Mouse (Mus musculus): ENCODE results near the gene Rdm1.

Rdm1 gene

DNA sequence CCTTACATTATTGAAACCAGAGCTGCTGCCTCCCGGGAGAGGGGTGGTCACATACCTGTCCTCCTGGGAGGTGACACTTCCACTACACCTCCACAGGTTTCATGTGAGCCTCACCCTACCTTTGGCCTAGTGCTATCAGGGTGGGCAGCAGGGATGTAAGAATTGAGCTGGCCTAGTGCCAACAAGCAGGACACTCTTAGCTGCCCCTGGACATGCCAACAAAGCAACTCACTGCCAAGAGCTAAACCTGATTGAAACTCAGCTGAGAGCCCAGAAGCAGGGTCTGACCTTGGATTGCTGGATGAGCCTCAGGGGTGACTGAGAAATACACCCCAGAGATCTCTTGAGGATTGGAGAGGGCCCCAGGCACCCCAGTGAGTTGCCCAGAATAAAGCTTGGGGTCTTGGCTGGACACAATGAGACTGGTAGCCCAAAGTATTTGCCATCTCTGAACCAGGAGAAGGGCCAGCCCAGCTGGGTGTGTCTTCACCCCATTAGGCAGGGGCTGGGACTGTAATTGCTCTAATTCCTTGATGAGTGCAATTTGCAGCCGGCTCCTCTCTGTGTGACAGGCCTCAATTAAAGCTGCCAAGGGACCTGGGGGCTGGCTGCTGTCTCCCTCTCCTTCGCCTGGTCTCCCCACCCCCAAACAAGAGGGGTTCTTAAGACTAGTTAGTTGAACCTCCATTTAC lies 53.8 kb downstream of the Rdm1 start:
- DNase-seq (ENCODE audit: low read depth, low spot score): no peak

DNA sequence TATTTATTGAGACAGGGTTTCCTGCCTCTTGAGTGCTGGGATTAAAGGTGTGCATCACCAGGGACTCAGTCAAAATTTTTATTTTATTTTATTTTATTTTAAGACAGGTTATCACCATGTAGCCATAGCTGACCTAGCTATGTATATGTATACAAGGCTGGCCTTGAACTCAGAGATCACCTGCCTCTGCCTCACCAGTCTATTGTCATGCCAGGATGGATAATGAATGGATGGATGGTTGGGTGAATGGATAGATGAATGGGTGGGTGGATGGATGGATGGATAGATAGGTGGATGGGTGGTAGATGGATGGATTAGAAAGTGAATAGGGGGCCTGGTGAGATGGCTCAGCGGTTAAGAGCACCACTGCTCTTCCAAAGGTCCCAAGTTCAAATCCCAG lies 55.0 kb downstream of the Rdm1 start:
- no peak for DNase-seq (ENCODE audit: low read depth, low spot score)

DNA sequence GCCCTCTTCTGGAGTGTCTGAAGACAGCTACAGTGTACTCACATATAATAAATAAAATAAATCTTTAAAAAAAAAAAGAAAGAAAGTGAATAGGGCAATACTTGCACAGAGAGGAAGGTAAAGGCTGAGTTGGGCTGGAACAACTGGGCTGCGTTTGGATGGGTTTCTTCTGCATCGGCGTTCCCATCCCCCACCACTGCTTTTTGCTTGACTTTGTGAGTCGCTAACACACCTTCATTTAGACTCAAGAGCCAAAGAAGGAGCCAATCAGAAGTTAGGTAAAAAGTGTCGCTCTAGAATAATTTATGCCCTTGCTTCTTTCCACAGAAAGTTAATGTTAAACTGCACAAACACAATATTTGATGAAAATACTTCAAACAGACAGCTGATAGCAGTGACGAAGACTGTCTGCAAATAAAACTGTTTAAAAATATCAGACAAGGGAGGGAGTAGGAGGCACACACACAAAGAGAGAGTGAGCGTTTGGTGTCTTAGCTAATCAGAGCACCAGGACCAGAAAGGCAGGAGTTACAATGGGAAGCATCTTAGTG lies 55.5 kb downstream of the Rdm1 start:
- DNase-seq (ENCODE audit: low read depth, low spot score): no peak
